Mouse (Mus musculus) T-cell, adult 2 months (primary cell): ENCODE data around the gene Fbxl15.

Experiments
- DNase-seq: peaks from one replicate; pipeline ENCODE4 v3.0.0; 2022; ENCODE audit warnings: low spot score

Gene Fbxl15

GRCm38 (mm10) chr19:46308706-46309435 lies 19.1 kb upstream of the Fbxl15 start:
- peak; percentile 73 for DNase-seq

GRCm38 (mm10) chr19:46309651-46310305 lies 18.2 kb upstream of the Fbxl15 start:
- no peak for DNase-seq

GRCm38 (mm10) chr19:46310312-46310865 lies 17.6 kb upstream of the Fbxl15 start:
- DNase-seq, result no peak

GRCm38 (mm10) chr19:46311341-46311740 lies 16.6 kb upstream of the Fbxl15 start:
- no peak for DNase-seq

- no peak for DNase-seq
Observed at GRCm38 (mm10) chr19:46312566-46312965, 15.4 kb upstream of the Fbxl15 start.

GRCm38 (mm10) chr19:46313116-46313515 lies 14.9 kb upstream of the Fbxl15 start:
- DNase-seq, result no peak

GRCm38 (mm10) chr19:46313591-46313990 lies 14.4 kb upstream of the Fbxl15 start:
- DNase-seq, result no peak

GRCm38 (mm10) chr19:46314151-46314601 lies 13.8 kb upstream of the Fbxl15 start:
- DNase-seq, result no peak

- no peak for DNase-seq
Observed at GRCm38 (mm10) chr19:46314872-46315742, 12.9 kb upstream of the Fbxl15 start.

GRCm38 (mm10) chr19:46315752-46316610 lies 12.0 kb upstream of the Fbxl15 start:
- no peak for DNase-seq

GRCm38 (mm10) chr19:46316846-46317545 lies 11.0 kb upstream of the Fbxl15 start:
- DNase-seq, result no peak

GRCm38 (mm10) chr19:46317546-46317885 lies 10.5 kb upstream of the Fbxl15 start:
- DNase-seq, result no peak

GRCm38 (mm10) chr19:46318031-46318471 lies 9.9 kb upstream of the Fbxl15 start:
- DNase-seq, result no peak

- DNase-seq, result no peak
Observed at GRCm38 (mm10) chr19:46318586-46319378, 9.2 kb upstream of the Fbxl15 start.

GRCm38 (mm10) chr19:46320076-46320785 lies 7.8 kb upstream of the Fbxl15 start:
- no peak for DNase-seq

GRCm38 (mm10) chr19:46321101-46321943 lies 6.7 kb upstream of the Fbxl15 start:
- peak; percentile 49 for DNase-seq

GRCm38 (mm10) chr19:46322144-46322995 lies 5.6 kb upstream of the Fbxl15 start:
- DNase-seq, result no peak
